Mouse (Mus musculus): Measurements from ENCODE around the gene Mrps11. TPM values are rescaled to one million over a fixed set of nuclear protein-coding genes. Genes with fewer than 3 reads are reported as not detected.

Gene Mrps11
- total and polyA plus RNA-seq, 2 experiments from 2014 or later, result 56.7 to 78.5 TPM

DNA sequence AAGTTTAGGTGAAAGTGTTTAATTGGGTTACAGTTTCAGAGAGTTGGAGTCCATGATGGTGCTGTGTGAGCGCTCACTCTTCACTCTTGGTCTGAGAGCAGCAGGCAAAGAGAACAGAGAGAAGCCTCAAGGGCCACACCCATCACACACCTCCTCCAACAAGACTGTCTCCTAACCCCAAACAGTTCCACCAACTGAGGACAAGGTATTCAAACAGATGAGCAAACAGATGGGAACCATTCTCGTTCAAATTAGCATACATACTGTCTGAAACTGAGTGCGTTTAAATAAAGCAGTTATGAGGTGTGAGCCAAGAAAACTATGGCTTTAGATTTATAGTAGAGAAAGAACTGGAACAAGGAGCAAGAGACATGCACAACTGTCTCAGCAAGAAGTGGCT, 13.7 kb downstream of the Mrps11 start:
- Histone ChIP-seq H3K4me1 (ENCODE audit: control insufficient read depth, insufficient read depth) (peaks cover 14% of the 10 kb centered on the region), H3K9me3 (replicated peaks; ENCODE audit: control insufficient read depth, low read length) (no peaks in the 10 kb centered on the region), H3K9ac (replicated peaks; ENCODE audit: low read depth, low read length) (no peak overlapping the region), H3K36me3 (replicated peaks; ENCODE audit: control insufficient read depth, insufficient read depth, low read length) (peaks cover 9% of the 10 kb centered on the region; the same call in 1 of the 2 replicates), H3K4me3 (ENCODE audit: low read depth, low read length) (no peak overlapping the region), H3K27me3 (ENCODE audit: control insufficient read depth, insufficient read depth, low read length) (no peaks in the 10 kb centered on the region), H3K4me2 (ENCODE audit: low read depth, low read length) (no peak overlapping the region), H3K27ac (ENCODE audit: low read depth) (no peak overlapping the region)
- 82% methylated on average over 3 of the region's 3 CpGs for WGBS
- DNase-seq (ENCODE audit: low spot score), result no peak
- TF ChIP-seq EP300 (IDR thresholded peaks at IDR 0.05; ENCODE audit: low read depth) (no peak), CTCF (IDR thresholded peaks at IDR 0.05; ENCODE audit: low read depth) (no peak)
- no peak for ATAC-seq (ENCODE audit: insufficient read depth, low read depth)

DNA sequence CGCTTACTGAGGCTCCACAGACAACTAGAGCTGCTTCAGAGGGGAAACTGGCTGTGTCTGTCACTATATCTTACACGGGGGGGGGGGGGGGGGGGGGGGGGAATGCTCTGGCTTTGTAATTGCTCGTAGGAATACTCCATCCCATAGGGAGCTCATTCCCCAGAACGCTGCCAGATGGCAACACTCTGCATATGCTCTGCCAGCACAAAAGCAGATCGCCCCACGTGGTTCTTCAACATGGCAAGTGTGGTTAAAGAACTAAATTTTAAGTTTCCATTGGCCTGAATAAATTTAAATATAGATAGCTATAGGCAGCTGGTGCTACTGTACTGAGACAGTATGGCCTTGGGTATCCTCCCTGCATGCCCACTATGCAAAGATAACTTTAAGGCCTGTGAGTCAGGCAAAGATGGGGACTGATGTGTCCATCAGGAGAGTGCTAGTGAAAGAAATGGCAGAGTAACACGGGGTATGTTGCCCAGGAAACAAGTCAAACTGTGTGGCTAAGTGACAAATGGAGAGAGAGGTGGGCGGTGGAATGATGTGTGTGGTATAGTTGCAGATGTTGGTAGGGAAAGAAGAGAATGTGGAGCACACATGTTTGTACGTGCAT, 15.0 kb downstream of the Mrps11 start:
- Histone ChIP-seq H3K36me3 (replicated peaks; ENCODE audit: control insufficient read depth, insufficient read depth, low read length) (peaks cover 1% of the 10 kb centered on the region; the same call in 1 of the 2 replicates), H3K9ac (replicated peaks; ENCODE audit: low read depth, low read length) (no peak overlapping the region), H3K27me3 (ENCODE audit: control insufficient read depth, insufficient read depth, low read length) (no peaks in the 10 kb centered on the region), H3K4me3 (ENCODE audit: low read depth, low read length) (no peak overlapping the region), H3K27ac (ENCODE audit: low read depth) (no peak overlapping the region), H3K4me2 (ENCODE audit: low read depth, low read length) (no peak overlapping the region), H3K4me1 (ENCODE audit: control insufficient read depth, insufficient read depth) (peaks cover 14% of the 10 kb centered on the region), H3K9me3 (replicated peaks; ENCODE audit: control insufficient read depth, low read length) (no peaks in the 10 kb centered on the region)
- 53% methylated on average over 9 of the region's 9 CpGs for WGBS
- TF ChIP-seq EP300 (IDR thresholded peaks at IDR 0.05; ENCODE audit: low read depth) (no peak), CTCF (IDR thresholded peaks at IDR 0.05; ENCODE audit: low read depth) (no peak)
- ATAC-seq (ENCODE audit: insufficient read depth, low read depth) (no peak), DNase-seq (ENCODE audit: low spot score) (no peak)

- WGBS, result 58% methylated on average over 9 of the region's 9 CpGs
- H3K4me3 ChIP-seq (ENCODE audit: low read depth, low read length), result no peak overlapping the region
- H3K27me3 ChIP-seq (ENCODE audit: control insufficient read depth, insufficient read depth, low read length), result no peaks in the 10 kb centered on the region
- H3K27ac ChIP-seq (ENCODE audit: low read depth), result no peak overlapping the region
- no peaks in the 10 kb centered on the region for H3K9me3 ChIP-seq (replicated peaks; ENCODE audit: control insufficient read depth, low read length)
- TF ChIP-seq EP300 (IDR thresholded peaks at IDR 0.05; ENCODE audit: low read depth) (no peak), CTCF (IDR thresholded peaks at IDR 0.05; ENCODE audit: low read depth) (no peak)
- H3K4me2 ChIP-seq (ENCODE audit: low read depth, low read length), result no peak overlapping the region
- DNase-seq (ENCODE audit: low spot score) (no peak), ATAC-seq (ENCODE audit: insufficient read depth, low read depth) (no peak)
- H3K9ac ChIP-seq (replicated peaks; ENCODE audit: low read depth, low read length), result no peak overlapping the region
- no peaks in the 10 kb centered on the region for H3K36me3 ChIP-seq (replicated peaks; ENCODE audit: control insufficient read depth, insufficient read depth, low read length)
- peaks cover 5% of the 10 kb centered on the region; the same call in 1 of the 2 replicates for H3K4me1 ChIP-seq (ENCODE audit: control insufficient read depth, insufficient read depth)
Observed at GRCm38 (mm10) chr7:78799730-78800496, 17.0 kb downstream of the Mrps11 start.

- no peaks in the 10 kb centered on the region for H3K36me3 ChIP-seq (replicated peaks; ENCODE audit: control insufficient read depth, insufficient read depth, low read length)
- H3K4me2 ChIP-seq (ENCODE audit: low read depth, low read length), result no peak overlapping the region
- no peak overlapping the region for H3K27ac ChIP-seq (ENCODE audit: low read depth)
- no peaks in the 10 kb centered on the region for H3K9me3 ChIP-seq (replicated peaks; ENCODE audit: control insufficient read depth, low read length)
- H3K9ac ChIP-seq (replicated peaks; ENCODE audit: low read depth, low read length), result no peak overlapping the region
- 47% methylated on average over 3 of the region's 3 CpGs for WGBS
- TF ChIP-seq CTCF (IDR thresholded peaks at IDR 0.05; ENCODE audit: low read depth) (no peak), EP300 (IDR thresholded peaks at IDR 0.05; ENCODE audit: low read depth) (no peak)
- no peaks in the 10 kb centered on the region for H3K27me3 ChIP-seq (ENCODE audit: control insufficient read depth, insufficient read depth, low read length)
- DNase-seq (ENCODE audit: low spot score) (no peak), ATAC-seq (ENCODE audit: insufficient read depth, low read depth) (no peak)
- H3K4me3 ChIP-seq (ENCODE audit: low read depth, low read length), result no peak overlapping the region
- H3K4me1 ChIP-seq (ENCODE audit: control insufficient read depth, insufficient read depth), result no peaks in the 10 kb centered on the region
Observed at GRCm38 (mm10) chr7:78803841-78804240, 20.9 kb downstream of the Mrps11 start.

- TF ChIP-seq CTCF (IDR thresholded peaks at IDR 0.05; ENCODE audit: low read depth) (no peak), EP300 (IDR thresholded peaks at IDR 0.05; ENCODE audit: low read depth) (no peak)
- Histone ChIP-seq H3K4me1 (ENCODE audit: control insufficient read depth, insufficient read depth) (no peaks in the 10 kb centered on the region), H3K4me3 (ENCODE audit: low read depth, low read length) (no peak overlapping the region), H3K27me3 (ENCODE audit: control insufficient read depth, insufficient read depth, low read length) (no peaks in the 10 kb centered on the region), H3K27ac (ENCODE audit: low read depth) (no peak overlapping the region), H3K36me3 (replicated peaks; ENCODE audit: control insufficient read depth, insufficient read depth, low read length) (no peaks in the 10 kb centered on the region), H3K9me3 (replicated peaks; ENCODE audit: control insufficient read depth, low read length) (no peaks in the 10 kb centered on the region), H3K4me2 (ENCODE audit: low read depth, low read length) (no peak overlapping the region), H3K9ac (replicated peaks; ENCODE audit: low read depth, low read length) (no peak overlapping the region)
- ATAC-seq (ENCODE audit: insufficient read depth, low read depth) (no peak), DNase-seq (ENCODE audit: low spot score) (no peak)
- 67% methylated on average over 4 of the region's 4 CpGs for WGBS
Observed at GRCm38 (mm10) chr7:78807192-78807591, 24.3 kb downstream of the Mrps11 start.
